Mouse (Mus musculus): ENCODE measurements around the gene Casc3. TPM values are rescaled to one million over a fixed set of nuclear protein-coding genes. Genes with fewer than 3 reads are reported as not detected.
"Not testable (repeated sequence)": the region's sequence is repeated elsewhere in the genome, so short reads cannot be mapped to it uniquely, and the experiment has no call there.

The Casc3 gene
- polyA plus RNA-seq, 1 experiment from 2014 or later, result 13.3 TPM

DNA sequence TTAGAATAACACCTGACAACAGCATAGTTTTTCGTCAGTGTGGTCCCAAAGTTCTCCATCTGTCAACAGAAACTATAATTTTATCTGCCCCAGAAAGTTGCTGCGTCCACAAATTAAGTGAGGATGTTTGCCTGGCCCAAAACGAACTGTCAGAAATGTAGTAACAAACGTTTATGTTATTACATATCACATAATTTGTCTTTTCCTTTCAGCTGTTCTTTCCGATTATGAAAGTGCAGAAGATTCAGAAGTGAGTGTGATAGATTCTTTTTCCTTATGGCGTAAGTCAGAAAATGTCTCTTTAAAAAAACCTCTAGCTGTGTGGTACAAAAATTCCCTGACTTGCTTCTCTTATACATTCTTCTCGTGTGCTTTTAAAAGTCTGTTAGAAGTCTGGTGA, 6.0 kb downstream of the Casc3 start:
- Histone ChIP-seq H3K9ac (peak overlapping the region; percentile 98), H3K4me2 (peak overlapping the region; percentile 83), H3K4me3 (replicated peaks) (peak overlapping the region; percentile 95), H3K27ac (peak overlapping the region; percentile 97), H3K27me3 (no peaks in the 10 kb centered on the region), H3K4me1 (replicated peaks) (peaks cover 44% of the 10 kb centered on the region), H3K9me3 (replicated peaks) (no peaks in the 10 kb centered on the region), H3K36me3 (peaks cover 69% of the 10 kb centered on the region)
- WGBS (ENCODE audit: insufficient replicate concordance), result 64% methylated on average over 7 of the region's 7 CpGs
- no peak for DNase-seq
- ATAC-seq (ENCODE audit: low read depth), result no peak

DNA sequence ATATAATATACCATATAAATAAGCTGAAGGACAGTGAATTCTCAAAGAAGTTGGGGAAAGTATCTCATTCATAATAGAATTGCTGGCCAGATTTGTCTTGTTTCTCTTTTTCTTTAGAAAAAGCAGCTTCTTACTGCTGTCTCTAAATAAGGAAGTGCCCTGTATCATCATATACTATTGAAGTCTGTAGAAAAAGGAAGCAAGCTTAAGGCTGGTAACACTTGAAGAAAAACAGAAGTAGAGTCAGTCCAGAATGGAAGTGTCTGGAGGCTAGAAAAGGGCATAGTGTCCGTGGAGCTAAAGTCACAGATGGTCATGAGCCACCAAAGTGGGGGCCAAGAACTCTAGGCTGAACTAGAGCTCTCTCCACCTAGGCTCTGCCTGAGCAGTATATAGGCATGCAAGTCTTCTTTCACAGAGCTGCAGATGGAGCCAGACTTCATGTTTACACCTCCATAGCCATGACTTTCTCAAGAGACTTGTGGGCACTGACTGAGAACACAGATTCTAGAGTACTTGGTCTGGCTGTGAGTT, 12.1 kb downstream of the Casc3 start:
- H3K27ac ChIP-seq, result no peak overlapping the region
- no peak overlapping the region for H3K9ac ChIP-seq
- H3K4me1 ChIP-seq (replicated peaks), result peaks cover 36% of the 10 kb centered on the region
- DNase-seq (no peak), ATAC-seq (ENCODE audit: low read depth) (no peak)
- no peaks in the 10 kb centered on the region for H3K27me3 ChIP-seq
- H3K4me3 ChIP-seq (replicated peaks), result no peak overlapping the region
- no peak overlapping the region for H3K4me2 ChIP-seq
- WGBS (ENCODE audit: insufficient replicate concordance), result 52% methylated on average over 1 of the region's 1 CpGs
- no peaks in the 10 kb centered on the region for H3K9me3 ChIP-seq (replicated peaks)
- H3K36me3 ChIP-seq, result peaks cover 95% of the 10 kb centered on the region

DNA sequence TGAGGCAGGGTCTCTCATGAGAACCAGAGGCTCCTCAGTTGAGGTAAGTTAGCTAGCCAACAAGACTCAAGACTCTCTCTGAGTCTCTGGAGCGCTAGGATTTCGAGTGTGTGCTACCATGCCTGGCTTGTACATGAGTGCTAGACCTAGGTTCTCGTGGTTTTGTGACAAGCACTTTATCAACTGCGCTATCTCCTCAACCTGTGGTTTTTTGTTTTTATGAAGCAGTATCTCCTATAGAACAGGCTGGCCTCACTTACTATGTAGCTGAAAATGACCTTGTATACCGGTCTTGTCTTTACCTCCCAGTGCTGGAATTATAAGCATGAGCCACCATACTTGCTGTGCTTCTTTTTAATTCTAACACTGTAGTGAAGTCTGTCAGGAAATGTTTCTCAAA, 16.3 kb downstream of the Casc3 start:
- Histone ChIP-seq H3K27me3 (no peaks in the 10 kb centered on the region), H3K36me3 (peaks cover 96% of the 10 kb centered on the region), H3K4me2 (no peak overlapping the region), H3K4me1 (replicated peaks) (peaks cover 31% of the 10 kb centered on the region), H3K27ac (no peak overlapping the region; the same call in 1 of the 2 replicates), H3K9me3 (replicated peaks) (no peaks in the 10 kb centered on the region), H3K9ac (no peak overlapping the region), H3K4me3 (replicated peaks) (no peak overlapping the region)
- WGBS (ENCODE audit: insufficient replicate concordance), result 38% methylated on average over 5 of the region's 5 CpGs
- 0 out of 2 replicates have a peak, but pooled peaks have one; percentile 48 for ATAC-seq (ENCODE audit: low read depth)
- no peak for DNase-seq

DNA sequence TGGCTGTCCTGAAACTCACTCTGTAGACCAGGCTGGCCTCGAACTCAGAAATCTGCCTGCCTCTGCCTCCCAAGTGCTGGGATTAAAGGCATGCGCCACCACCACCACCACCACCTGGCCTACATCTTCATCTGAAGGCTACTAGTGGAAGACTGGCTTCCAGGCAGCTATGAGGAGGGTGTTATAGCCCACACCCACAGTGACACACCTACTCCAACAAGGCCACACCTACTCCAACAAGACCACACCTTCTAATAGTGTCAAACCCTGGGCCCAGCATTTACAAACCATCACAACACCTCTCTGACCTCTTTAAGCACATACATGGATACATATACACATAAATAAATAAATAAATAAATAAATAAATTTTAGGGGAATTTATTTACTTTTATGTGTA, 21.4 kb downstream of the Casc3 start:
- not testable (repeated sequence) for H3K9me3 ChIP-seq (replicated peaks); H3K4me3 ChIP-seq (replicated peaks); H3K9ac ChIP-seq; H3K4me2 ChIP-seq; H3K27me3 ChIP-seq; DNase-seq; H3K27ac ChIP-seq
- 86% methylated on average over 2 of the region's 2 CpGs for WGBS (ENCODE audit: insufficient replicate concordance)
- Histone ChIP-seq H3K36me3 (peaks cover 97% of the 10 kb centered on the region), H3K4me1 (replicated peaks) (peaks cover 40% of the 10 kb centered on the region)
- ATAC-seq (ENCODE audit: low read depth), result peak; percentile 69

DNA sequence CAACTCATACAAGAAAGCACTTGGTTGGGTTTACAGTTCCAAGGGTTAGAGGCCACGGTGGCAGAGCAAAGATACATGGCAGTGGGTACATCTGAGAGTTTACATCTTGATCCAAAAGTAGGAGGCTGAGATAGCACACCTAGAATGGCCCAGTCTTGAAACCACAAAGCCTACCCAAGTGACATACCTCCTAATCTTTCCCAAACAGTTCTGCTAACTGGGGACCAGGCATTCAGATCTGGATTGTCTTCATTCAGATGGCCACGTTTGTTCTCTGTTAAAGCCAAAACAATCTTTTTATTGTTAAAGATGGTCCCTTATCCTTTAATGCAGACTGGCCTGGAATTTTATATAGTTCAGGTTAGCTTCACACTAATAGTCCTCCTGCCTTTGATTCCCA, 23.2 kb downstream of the Casc3 start:
- H3K27me3 ChIP-seq, result no peaks in the 10 kb centered on the region
- ATAC-seq (ENCODE audit: low read depth), result peak; percentile 52
- no peak overlapping the region for H3K9ac ChIP-seq
- DNase-seq, result no peak
- no peaks in the 10 kb centered on the region for H3K9me3 ChIP-seq (replicated peaks)
- H3K36me3 ChIP-seq, result peaks cover 97% of the 10 kb centered on the region
- peaks cover 36% of the 10 kb centered on the region for H3K4me1 ChIP-seq (replicated peaks)
- no peak overlapping the region for H3K4me2 ChIP-seq
- H3K4me3 ChIP-seq (replicated peaks), result no peak overlapping the region
- 17% methylated on average over 2 of the region's 2 CpGs for WGBS (ENCODE audit: insufficient replicate concordance)
- peak overlapping the region; percentile 25 for H3K27ac ChIP-seq

DNA sequence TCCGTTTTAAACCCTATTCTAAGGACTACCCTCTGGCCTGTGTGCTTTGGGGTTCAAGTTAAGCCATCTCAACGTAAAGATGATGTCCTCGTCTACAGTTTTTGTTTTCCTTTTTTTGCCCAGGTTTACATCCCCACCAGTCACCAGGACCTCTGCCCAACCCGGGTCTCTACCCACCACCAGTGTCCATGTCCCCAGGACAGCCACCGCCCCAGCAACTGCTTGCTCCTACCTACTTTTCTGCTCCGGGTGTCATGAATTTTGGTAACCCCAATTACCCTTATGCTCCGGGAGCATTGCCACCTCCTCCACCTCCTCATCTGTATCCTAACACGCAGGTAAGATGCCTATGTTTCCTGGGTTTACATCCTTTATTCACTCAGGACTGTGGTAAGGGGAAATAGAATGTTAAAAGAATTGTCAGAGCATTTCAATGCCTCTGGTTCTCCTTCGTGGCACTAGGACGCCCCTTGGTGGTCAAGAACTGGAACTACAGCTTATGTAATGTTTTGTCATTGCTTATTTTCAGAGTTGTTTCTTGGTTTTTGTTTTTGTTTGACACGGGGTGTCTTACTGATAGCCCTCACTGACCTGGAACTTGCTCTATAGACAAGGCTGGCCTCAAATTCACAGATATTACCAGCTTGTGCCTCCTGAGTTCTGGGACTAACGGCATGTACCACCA, 24.5 kb downstream of the Casc3 start:
- Histone ChIP-seq H3K9ac (no peak overlapping the region), H3K4me3 (replicated peaks) (no peak overlapping the region), H3K36me3 (peaks cover 97% of the 10 kb centered on the region), H3K4me2 (no peak overlapping the region), H3K4me1 (replicated peaks) (peaks cover 36% of the 10 kb centered on the region), H3K27me3 (no peaks in the 10 kb centered on the region), H3K27ac (no peak overlapping the region), H3K9me3 (replicated peaks) (no peaks in the 10 kb centered on the region)
- 67% methylated on average over 12 of the region's 12 CpGs for WGBS (ENCODE audit: insufficient replicate concordance)
- ATAC-seq (ENCODE audit: low read depth) (no peak), DNase-seq (no peak)

DNA sequence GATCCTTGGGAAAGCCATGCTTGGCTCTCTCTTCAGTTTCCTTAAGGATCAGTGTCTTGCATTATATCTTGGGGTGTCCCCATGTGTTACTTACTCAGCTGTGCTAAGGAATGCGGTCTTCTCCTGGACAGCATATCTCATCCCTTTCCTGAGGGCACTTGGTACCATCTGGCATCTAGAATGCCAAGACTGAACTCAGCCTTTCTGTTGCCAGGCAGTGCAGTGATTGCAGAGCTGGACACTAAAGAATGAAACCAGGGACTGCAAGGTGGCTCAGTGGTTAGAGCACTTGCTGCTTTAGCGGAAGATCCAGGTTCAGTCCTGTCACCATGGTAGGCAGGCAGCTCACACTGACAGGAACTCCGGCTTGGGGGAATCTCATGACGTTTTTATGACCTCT, 25.2 kb downstream of the Casc3 start:
- Histone ChIP-seq H3K36me3 (peaks cover 97% of the 10 kb centered on the region), H3K4me3 (replicated peaks) (no peak overlapping the region), H3K9ac (no peak overlapping the region), H3K4me1 (replicated peaks) (peaks cover 34% of the 10 kb centered on the region), H3K27ac (no peak overlapping the region), H3K9me3 (replicated peaks) (no peaks in the 10 kb centered on the region), H3K27me3 (no peaks in the 10 kb centered on the region), H3K4me2 (no peak overlapping the region)
- no peak for ATAC-seq (ENCODE audit: low read depth)
- no peak for DNase-seq
- WGBS (ENCODE audit: insufficient replicate concordance), result 85% methylated on average over 4 of the region's 4 CpGs

DNA sequence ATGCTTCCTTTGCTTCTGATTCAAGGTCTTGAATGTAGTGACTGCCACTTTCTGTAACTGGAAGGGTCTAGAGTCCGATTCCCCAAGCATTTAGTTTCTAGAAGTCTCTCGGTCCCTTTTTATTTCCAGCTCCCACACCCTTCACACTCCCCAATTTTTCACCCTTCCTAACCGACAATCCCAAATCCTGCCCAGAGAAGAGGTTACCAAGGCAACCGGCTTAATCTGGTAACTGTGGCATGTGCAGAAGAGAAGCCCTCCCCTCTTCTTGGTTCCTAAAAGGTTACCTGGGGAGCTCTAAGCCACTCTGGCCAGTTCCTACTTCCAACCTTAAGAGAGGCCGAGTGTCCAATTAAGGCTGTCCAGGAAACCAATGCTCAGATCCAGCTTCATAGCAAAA, 30.6 kb downstream of the Casc3 start:
- Histone ChIP-seq H3K9ac (no peak overlapping the region), H3K4me3 (replicated peaks) (no peak overlapping the region), H3K27me3 (peaks cover 38% of the 10 kb centered on the region), H3K4me1 (replicated peaks) (peaks cover 26% of the 10 kb centered on the region), H3K4me2 (no peak overlapping the region), H3K36me3 (peaks cover 48% of the 10 kb centered on the region), H3K9me3 (replicated peaks) (no peaks in the 10 kb centered on the region), H3K27ac (no peak overlapping the region)
- 67% methylated on average over 5 of the region's 5 CpGs for WGBS (ENCODE audit: insufficient replicate concordance)
- DNase-seq, result no peak
- ATAC-seq (ENCODE audit: low read depth), result no peak

DNA sequence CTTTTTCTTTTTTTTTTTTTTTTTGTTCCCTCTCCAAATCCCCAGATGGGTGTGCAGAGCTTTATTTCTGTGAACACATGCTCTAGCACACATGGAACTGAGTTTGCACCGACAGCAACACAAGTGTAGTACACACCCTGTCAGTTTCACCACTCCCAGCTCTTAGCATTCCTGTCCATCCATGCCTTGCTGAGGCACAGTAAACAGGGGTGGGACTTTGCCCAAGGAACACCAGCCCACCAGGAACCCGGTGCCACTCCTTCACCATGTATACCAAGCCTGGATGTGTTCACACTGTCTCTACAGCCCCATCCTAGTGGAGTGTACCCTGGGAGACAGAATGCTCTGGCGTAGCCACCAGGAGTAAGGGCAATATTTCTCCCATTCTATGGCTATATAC, 31.0 kb downstream of the Casc3 start:
- ATAC-seq (ENCODE audit: low read depth) (no peak), DNase-seq (no peak)
- H3K27ac ChIP-seq, result no peak overlapping the region
- WGBS (ENCODE audit: insufficient replicate concordance), result 64% methylated on average over 3 of the region's 3 CpGs
- peaks cover 26% of the 10 kb centered on the region for H3K4me1 ChIP-seq (replicated peaks)
- H3K27me3 ChIP-seq, result peaks cover 41% of the 10 kb centered on the region
- H3K4me2 ChIP-seq, result peak overlapping the region; percentile 97; the same call in 1 of the 2 replicates
- H3K9me3 ChIP-seq (replicated peaks), result no peaks in the 10 kb centered on the region
- H3K36me3 ChIP-seq, result peaks cover 44% of the 10 kb centered on the region
- no peak overlapping the region for H3K9ac ChIP-seq
- H3K4me3 ChIP-seq (replicated peaks), result no peak overlapping the region

DNA sequence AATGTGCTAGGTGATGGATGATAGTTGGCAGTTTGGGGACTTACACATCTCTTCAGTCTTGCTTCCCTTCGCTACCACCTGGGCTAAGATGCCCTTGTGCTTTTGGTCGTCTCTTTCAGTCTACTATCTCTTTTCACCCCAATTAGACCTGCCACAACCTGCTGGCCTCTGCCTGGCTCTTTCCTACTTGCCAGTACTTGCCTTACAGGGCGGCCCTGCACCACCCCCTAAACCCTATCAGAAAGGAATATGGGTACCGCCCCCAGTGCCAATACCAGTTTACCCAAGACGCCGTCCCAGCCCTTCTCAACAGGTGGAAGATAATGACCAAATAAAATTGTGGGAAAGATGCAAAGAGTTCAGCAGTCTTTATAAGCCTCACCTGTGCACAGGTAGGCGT, 31.4 kb downstream of the Casc3 start:
- ATAC-seq (ENCODE audit: low read depth) (peak; percentile 60), DNase-seq (no peak)
- Histone ChIP-seq H3K36me3 (peaks cover 40% of the 10 kb centered on the region), H3K9ac (0 out of 2 replicates have a peak overlapping the region, but pooled peaks have one; percentile 18), H3K4me3 (replicated peaks) (peak overlapping the region; percentile 68), H3K27ac (no peak overlapping the region), H3K9me3 (replicated peaks) (no peaks in the 10 kb centered on the region), H3K4me1 (replicated peaks) (peaks cover 26% of the 10 kb centered on the region), H3K4me2 (peak overlapping the region; percentile 97), H3K27me3 (peaks cover 43% of the 10 kb centered on the region)
- WGBS (ENCODE audit: insufficient replicate concordance), result 24% methylated on average over 7 of the region's 7 CpGs

DNA sequence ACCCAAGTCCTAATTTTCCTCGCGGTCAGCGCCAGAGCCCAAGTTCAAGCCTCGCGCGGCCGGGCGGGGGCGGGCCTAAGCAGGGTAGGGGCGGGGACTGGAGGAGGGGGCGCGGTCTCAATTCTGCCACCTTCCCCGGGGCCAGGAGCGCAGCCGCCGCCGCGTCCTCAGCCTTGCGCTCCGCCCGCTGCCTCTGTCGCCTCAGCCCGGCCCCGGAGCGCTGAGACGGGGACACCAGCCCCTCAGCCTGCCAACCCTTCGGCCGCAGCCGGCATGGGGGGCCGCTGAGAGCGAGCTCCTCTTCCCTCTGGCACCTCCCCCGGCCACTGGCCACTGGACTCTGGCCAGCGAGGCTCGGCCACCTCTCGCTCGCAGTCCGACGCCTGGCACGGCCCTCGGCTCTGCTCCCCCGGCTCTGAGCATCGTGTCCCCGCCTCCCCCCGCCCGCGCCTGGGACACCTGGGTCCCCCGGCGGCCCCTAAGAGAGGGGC, 32.0 kb downstream of the Casc3 start, which contains the start of gene Rapgefl1:
Gene Rapgefl1 (plus strand): TSS at position 135 of the 491 bp plus-strand sequence.
- peak; percentile 91 for ATAC-seq (ENCODE audit: low read depth)
- H3K27ac ChIP-seq, result no peak within 1 kb of the TSS
- peaks cover 43% of the 10 kb centered on the region for H3K27me3 ChIP-seq
- under 1% methylated on average over 43 of the region's 48 CpGs for WGBS (ENCODE audit: insufficient replicate concordance)
- H3K4me1 ChIP-seq (replicated peaks), result peaks cover 26% of the 10 kb centered on the region
- H3K9ac ChIP-seq, result peak within 1 kb of the TSS; percentile 72
- H3K9me3 ChIP-seq (replicated peaks), result no peaks in the 10 kb centered on the region
- peak within 1 kb of the TSS; percentile 68 for H3K4me3 ChIP-seq (replicated peaks)
- DNase-seq, result peak; percentile 73
- peaks cover 34% of the 10 kb centered on the region for H3K36me3 ChIP-seq
- H3K4me2 ChIP-seq, result peak within 1 kb of the TSS; percentile 97
